Mouse (Mus musculus): ENCODE measurements around the gene Pram1. TPM values are rescaled to one million over a fixed set of nuclear protein-coding genes. Genes with fewer than 3 reads are reported as not detected.

The Pram1 gene
- polyA plus RNA-seq (2012; rRNA removed) = 0.47 and 0.66 TPM in 2 replicates

GRCm38 (mm10) chr17:33637516-33638276 lies at the start of gene Pram1:
Gene Pram1 (plus strand): TSS chr17:33638056.

GRCm38 (mm10) chr17:33628621-33629486 lies 9.0 kb upstream of the Pram1 start, which contains the start of gene Zfp414:
Gene Zfp414 (plus strand): TSS chr17:33629090.

GRCm38 (mm10) chr17:33686760-33687159 lies 48.9 kb downstream of the Pram1 start, which contains the start of gene Hnrnpm:
Gene Hnrnpm (minus strand): TSS chr17:33686860.

Other genes starting within 250 kb of the Pram1 start
- 10.6 and 11.8 TPM in 2 replicates for gene Zfp101, start 243.4 kb upstream of the Pram1 start, polyA plus RNA-seq (2012; rRNA removed)
- 0.05 and 0.12 TPM in 2 replicates for gene Actl9, start 205.2 kb upstream of the Pram1 start, polyA plus RNA-seq (2012; rRNA removed)
- 107 and 118 TPM in 2 replicates for gene Adamts10, start 113.9 kb upstream of the Pram1 start, polyA plus RNA-seq (2012; rRNA removed)
- gene Myo1f, start 82.3 kb upstream of the Pram1 start, polyA plus RNA-seq (2012; rRNA removed) = 0.93 and 1.1 TPM in 2 replicates
- 85.7 and 102 TPM in 2 replicates for gene Zfp414, start 9.0 kb upstream of the Pram1 start, polyA plus RNA-seq (2012; rRNA removed)
- 178 and 186 TPM in 2 replicates for gene Hnrnpm, start 48.8 kb downstream of the Pram1 start, polyA plus RNA-seq (2012; rRNA removed)
- 65.0 and 70.7 TPM in 2 replicates for gene March2, start 80.6 kb downstream of the Pram1 start, polyA plus RNA-seq (2012; rRNA removed)
- 523 and 577 TPM in 2 replicates for gene Rab11b, start 122.5 kb downstream of the Pram1 start, polyA plus RNA-seq (2012; rRNA removed)
- 7.9 and 9.8 TPM in 2 replicates for gene Angptl4, start 143.8 kb downstream of the Pram1 start, polyA plus RNA-seq (2012; rRNA removed)
- 64.5 and 79.4 TPM in 2 replicates for gene Kank3, start 172.5 kb downstream of the Pram1 start, polyA plus RNA-seq (2012; rRNA removed)
- gene Rps28, start 186.5 kb downstream of the Pram1 start, polyA plus RNA-seq (2012; rRNA removed) = 1,131 and 1,306 TPM in 2 replicates
- gene Ndufa7, start 186.5 kb downstream of the Pram1 start, polyA plus RNA-seq (2012; rRNA removed) = 333 and 341 TPM in 2 replicates
- gene Cd320, start 205.0 kb downstream of the Pram1 start, polyA plus RNA-seq (2012; rRNA removed) = 29.8 and 36.6 TPM in 2 replicates
- not detected in 2 replicates for gene Gm7029, start 235.8 kb downstream of the Pram1 start, polyA plus RNA-seq (2012; rRNA removed)

All from central nervous system, embryonic 18 days (tissue).